Mouse (Mus musculus) adrenal gland, adult 18-20 months (tissue): ENCODE data around the gene Gpa33. TPM values are rescaled to one million over a fixed set of nuclear protein-coding genes. Genes with fewer than 3 reads are reported as not detected.

Source experiments
- DNase-seq, 2 experiments: peaks; one replicate each; pipeline ENCODE4 v3.0.0; 2021 to 2022; ENCODE audit warnings: low spot score in 2 of 2
- long read RNA-seq, 2 experiments: library from polyadenylated mRNA; stranded (forward); transcript quantifications; one replicate each; pipeline ENCODE4 v2.0.0; 2021
- total RNA-seq, 2 experiments: library from RNA; stranded (reverse); gene quantifications; 1 replicate in 1 of 2; 2 replicates in 1 of 2; pipeline ENCODE4 v1.2.3; 2021

Gpa33 gene
- under 1 TPM in 1 of 2 experiments, not detected in 1; 0.17 TPM for total RNA-seq
- long read RNA-seq, experiment 1, result 0 reads
- long read RNA-seq, experiment 2, result 0 reads

GRCm38 (mm10) chr1:166130224-166130860, at the start of gene Gpa33:
TSS of gene Gpa33 (plus strand) at chr1:166130238.
- DNase-seq, result no peak

GRCm38 (mm10) chr1:166088446-166089170, 41.4 kb upstream of the Gpa33 start:
- no peak for DNase-seq

GRCm38 (mm10) chr1:166089337-166089736, 40.7 kb upstream of the Gpa33 start:
- no peak for DNase-seq

GRCm38 (mm10) chr1:166089739-166090138, 40.3 kb upstream of the Gpa33 start:
- no peak for DNase-seq

- DNase-seq, result no peak
Observed at GRCm38 (mm10) chr1:166090306-166090705, 39.7 kb upstream of the Gpa33 start.

DNA sequence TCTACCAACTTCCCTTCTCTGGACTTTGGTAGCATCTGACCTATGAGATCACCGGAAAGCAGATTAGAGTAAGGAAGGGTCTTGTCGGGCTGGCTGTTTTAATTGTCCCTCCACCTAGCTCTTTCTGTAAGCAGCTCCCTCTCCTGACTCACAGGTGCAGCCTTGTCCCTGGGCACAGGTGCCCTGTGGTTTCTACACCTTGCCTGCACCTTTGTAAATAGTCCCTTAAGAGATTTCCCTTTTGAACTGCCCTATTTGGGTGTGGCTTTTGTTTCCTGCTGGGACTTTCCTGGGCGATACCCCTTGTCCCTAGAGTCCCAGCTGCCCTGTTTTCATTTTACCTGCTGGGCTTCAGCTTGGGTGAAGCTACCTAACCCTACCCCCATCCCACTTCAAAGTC, 35.6 kb upstream of the Gpa33 start:
- DNase-seq, result no peak

DNA sequence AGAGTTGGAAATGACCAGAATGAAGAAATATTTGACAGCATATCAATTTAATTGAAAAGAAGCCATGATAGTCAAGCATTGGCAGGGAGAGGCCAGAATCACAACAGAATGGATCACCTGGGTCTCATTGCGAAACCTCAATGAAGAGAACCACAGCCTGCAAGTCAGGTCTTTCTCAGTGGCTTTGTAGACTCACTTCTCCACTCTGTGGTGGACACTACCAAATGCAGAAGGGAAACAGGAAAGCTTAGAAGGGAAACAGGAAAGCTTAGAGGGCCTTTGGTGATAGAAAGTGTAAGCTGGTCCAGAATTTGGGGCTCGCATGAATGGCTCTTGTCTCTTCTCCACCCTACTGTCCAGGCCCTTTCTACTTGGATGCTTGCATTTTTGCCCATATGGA, 31.9 kb upstream of the Gpa33 start:
- DNase-seq, result no peak

DNA sequence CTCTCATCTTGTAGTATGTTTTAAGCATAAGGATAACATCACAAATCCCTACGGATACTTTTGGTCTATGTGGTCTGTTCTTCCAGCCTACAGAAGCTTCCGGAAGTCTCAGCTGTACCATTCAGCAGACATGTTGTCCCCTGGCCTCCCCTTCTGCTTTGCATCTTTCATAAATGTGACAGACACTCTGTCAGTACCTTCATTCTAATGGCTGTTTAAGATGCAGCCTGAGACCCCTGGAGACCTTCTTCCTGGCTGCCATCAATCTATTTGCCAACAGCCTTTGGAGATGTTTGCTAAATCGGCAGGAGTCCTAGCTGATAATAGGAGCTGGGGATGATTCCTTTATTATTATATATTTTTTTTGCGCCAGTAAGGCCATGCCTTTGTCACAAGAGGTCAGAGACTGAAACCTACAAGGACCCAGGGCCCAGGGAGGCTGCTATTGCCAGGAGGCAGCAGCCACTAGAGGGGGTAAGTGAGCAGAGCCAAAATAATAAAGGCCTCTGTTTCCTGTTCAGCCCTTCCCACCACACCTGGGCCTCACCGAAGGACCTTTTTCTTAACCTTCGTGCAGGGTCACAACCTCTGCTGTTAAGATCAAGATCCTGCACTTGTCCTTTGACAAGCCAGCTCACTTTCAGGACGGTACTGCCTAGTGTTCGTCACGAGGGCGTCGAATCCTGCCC, 27.0 kb upstream of the Gpa33 start:
- peak; percentile 56 to 58 for DNase-seq

- DNase-seq, result no peak
Observed at GRCm38 (mm10) chr1:166104858-166105257, 25.2 kb upstream of the Gpa33 start.

DNA sequence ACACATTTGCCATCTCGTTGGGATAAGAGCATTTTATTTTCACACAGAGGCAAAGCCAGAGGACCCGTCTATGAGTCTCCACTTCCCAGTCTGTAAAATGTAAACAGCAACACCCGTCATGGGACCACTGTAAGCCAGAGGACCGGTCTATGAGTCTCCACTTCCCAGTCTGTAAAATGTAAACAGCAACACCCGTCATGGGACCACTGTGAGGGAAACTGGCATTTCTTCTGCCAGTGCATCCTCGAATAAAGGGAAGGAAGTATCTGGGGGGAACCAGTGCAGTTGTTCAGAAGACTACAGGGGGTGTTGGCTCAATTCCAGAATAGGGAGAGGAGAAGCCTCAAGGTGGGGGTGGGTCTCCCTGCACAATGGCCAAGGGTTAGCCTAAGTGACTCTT, 24.6 kb upstream of the Gpa33 start:
- DNase-seq, result no peak

GRCm38 (mm10) chr1:166114986-166115385, 15.1 kb upstream of the Gpa33 start:
- DNase-seq, result no peak

- no peak for DNase-seq
Observed at GRCm38 (mm10) chr1:166115719-166116118, 14.3 kb upstream of the Gpa33 start.

DNA sequence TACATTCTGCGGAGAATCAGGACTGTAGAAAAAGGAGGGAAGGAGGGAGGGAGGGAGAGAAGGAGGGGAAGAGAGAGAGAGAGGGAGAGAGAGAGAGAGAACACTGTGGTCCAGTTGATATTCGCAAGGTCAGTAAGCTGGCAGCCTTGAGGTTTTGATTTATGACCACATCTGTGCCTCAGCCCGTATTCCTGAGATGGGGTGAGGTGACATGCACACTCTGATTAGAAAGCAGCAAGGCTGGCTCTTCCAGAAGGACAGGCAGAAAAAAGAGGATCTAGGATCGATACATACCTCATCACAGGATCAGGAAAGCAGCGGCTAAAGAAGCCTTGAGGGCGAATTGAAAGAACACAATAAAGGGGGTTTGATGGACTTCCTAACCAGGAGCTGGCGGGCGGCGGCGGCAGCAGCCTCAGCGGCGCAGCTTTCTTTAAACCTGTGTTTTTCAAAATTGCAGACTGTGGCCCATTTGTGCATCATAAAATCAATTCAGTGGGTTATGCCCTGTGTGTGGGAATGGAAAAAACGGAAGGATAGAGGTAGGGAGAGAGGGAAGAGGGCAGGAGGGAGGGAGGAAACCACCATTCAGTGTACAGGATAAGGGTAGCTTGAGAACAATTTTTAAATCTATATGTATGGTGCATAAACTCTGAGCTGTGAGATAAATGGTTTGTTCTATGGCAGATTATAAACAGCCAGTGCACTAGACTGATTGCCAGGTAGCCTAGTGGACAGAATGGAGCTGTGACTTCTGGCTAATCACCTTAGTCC, 12.0 kb upstream of the Gpa33 start:
- no peak for DNase-seq

GRCm38 (mm10) chr1:166122114-166122513, 7.9 kb upstream of the Gpa33 start:
- no peak for DNase-seq

- DNase-seq, result no peak
Observed at GRCm38 (mm10) chr1:166123045-166123444, 7.0 kb upstream of the Gpa33 start.

DNA sequence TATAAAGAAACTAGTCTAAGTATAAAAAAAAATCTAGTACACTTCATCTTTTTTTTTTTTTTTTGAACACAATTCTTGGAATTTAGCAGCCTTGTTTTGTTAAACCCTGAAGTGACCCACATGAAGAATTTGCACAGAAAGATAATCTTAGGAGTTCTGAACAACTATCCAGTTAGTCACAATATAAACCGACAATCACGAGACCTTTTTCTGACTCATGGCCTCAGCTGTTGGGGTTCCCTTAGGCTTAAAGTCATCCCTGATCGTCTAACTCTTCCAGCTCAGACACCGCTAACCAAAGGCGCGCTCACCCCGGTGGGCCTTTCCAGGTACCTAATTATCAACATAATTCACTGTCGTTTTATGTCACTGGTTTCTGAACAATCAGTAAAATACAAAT, 6.3 kb upstream of the Gpa33 start:
- DNase-seq, result no peak

DNA sequence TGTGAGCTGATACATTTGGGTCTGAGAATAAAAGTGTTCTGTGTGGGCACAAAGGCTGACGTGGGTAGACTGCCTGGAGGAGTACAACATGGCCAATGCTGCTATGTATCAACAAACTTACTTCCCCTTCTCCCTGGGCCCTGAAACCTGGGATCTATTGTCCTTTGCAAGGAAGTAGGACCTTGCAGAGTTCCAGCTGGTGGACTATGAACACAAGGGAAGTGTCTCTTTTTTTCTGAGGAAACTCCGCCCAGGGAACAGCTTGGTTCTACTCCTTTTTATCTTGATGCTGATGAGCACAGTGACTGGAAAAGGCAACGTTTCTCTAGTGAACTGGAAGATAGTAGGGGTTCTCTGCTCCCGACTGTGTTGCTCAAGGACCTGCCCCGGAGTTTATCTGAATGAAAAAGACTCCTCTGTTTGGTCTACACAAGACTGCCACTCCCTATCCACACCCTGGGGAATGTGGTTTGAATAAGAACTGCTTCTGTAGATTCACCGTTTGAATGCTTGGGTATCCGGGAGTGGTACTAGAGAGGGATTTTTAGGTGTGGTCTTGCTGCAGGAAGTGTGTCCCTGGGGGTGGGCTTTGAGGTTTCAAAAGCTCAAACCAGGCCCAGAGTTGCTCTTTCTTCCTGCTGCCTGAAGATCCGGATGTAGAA, 5.0 kb upstream of the Gpa33 start:
- DNase-seq, result no peak

DNA sequence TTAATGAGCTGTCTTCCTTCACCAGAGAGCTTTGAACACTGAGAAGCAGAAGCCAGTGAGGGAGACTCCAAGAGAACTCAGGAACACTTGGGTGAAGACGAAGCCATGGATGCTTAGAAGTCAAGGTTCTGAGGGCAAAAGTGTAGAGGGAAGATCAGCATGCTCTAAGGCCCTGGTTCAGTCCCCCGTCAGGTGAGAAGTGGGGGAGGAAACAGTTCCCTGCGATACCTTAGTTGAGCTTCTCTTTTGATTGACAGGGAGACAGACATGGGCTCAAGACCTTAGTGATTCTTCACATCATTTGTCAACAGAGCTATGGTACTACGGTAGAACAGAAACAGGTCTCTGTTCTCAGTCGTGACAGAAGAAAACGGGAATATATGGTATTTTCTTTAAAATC, 3.7 kb upstream of the Gpa33 start:
- no peak for DNase-seq

DNA sequence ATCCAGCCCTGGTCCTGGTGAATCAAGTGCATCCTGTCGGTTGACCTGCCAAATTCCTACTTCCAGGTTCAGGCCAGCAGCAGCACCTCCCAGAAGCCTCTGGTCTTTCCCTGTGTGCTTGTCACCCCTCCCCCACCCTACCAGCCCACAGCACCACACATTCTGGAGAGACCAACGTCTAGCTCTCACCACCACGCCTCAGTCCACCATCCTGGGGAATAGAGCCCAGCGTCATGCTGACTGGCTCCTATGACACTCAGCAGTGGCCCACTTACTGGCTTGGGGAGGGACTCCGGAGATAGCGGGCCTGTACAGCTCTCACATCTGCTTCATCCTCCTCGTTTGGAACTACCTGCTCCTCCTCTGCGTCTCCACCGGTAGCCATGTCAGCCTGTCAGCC, 3.2 kb upstream of the Gpa33 start:
- no peak for DNase-seq

DNA sequence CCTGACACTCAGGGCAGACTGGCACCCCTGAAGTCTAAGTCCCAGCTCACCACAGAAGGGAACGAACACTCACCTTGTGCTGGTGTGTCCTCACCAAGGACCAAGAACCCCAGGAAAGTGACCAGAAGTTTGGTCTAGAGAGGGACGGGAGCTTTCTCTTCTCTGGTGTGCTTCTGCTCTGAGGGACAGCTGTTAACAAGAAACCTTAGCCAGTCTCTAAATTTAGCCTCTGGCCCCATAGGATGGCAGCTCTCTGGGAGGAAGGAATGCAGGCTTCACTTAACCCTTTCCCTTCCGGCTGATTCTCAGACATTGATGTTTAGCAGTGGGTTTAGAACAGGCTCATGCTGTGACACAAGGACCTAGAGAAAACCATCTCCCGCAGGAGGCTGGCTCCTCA, 2.3 kb upstream of the Gpa33 start, which contains the start of gene Dusp27:
TSS of gene Dusp27 (minus strand) at position 204 of the 400 bp plus-strand sequence.
- no peak for DNase-seq

DNA sequence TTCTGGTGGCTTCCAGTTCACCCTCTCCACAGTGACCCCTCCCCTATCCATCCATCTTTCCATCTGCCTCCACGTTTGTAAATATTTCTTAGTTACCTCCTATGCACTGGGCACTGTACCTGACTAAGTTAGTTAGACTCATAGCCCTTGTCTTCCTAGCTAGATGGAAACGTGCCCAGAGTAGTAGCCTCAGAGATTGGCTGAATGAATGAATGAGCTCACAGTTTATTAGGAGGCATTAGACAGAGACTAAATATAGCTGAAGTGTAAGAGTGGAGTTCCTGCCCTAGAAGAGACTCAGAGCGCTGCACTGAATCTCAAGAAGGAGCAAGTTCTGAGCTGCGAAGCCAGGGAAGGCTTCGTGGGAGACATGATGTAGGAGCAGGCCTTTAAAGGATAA, 1.5 kb upstream of the Gpa33 start:
- DNase-seq, result no peak
